Mouse (Mus musculus): ENCODE results near the gene Fam186a. TPM values are rescaled to one million over a fixed set of nuclear protein-coding genes. Genes with fewer than 3 reads are reported as not detected.
"Not testable (repeated sequence)": the region's sequence is repeated elsewhere in the genome, so short reads cannot be mapped to it uniquely, and the experiment has no call there.

The Fam186a gene
- polyA plus RNA-seq (2016; fragmentation: Nextera tagmentation; extraction: Ambion mirVana) = not detected in 2 replicates

DNA sequence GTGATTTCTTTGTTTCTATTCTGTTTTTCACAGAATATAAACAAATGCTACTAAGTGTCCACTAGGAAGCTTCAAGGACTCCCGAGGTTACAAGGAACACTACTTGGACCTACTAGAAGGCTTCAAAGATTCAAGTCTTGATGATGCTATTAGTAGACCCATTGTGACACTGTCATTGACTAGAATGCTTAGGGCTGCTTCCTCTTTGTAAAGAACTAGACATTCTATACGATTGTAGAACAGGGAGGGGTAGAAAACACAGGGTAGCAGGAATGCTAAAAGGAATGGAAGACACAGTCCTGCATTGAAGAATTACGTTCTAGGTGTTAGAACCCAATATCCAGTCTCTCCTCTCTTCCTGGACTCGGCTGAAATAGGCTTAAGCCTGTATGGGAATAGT lies at the start of gene Fam186a:
Gene Fam186a (minus strand): TSS at position 101 of the 400 bp plus-strand sequence.
- Histone ChIP-seq H3K9me3 (replicated peaks) (no peaks in the 10 kb centered on the region), H3K4me1 (no peaks in the 10 kb centered on the region), H3K27ac (no peak within 1 kb of the TSS), H3K4me3 (no peak within 1 kb of the TSS), H3K36me3 (no peaks in the 10 kb centered on the region), H3K27me3 (ENCODE audit: low read depth, poor library complexity, severe bottlenecking) (no peaks in the 10 kb centered on the region)
- WGBS = 82% methylated on average over 4 of the region's 4 CpGs
- no peak for DNase-seq (ENCODE audit: low spot score)

DNA sequence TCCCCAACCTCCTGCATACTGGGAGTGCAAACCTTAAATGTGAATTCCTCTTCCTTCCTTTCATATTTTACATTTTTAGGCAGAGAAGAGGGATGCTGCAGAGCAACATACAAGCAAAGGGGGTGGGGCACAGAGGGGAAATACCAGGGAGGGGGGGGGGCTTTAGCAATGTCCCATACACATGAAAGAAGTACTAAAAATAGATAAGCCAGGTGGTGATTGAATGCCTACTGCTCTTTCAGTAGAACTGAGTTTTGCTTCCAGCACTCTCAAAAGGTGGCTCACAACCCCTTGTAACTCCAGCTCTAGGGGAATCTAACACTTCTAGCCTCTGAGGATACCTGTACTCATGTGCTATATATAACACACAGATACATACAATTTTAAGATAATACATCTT lies 39.3 kb upstream of the Fam186a start:
- no peak overlapping the region for H3K27ac ChIP-seq
- H3K36me3 ChIP-seq = peaks cover 100% of the 10 kb centered on the region
- DNase-seq (ENCODE audit: low spot score) = no peak

GRCm38 (mm10) chr15:100004677-100005273 lies 37.9 kb upstream of the Fam186a start:
- Histone ChIP-seq H3K36me3 (peaks cover 100% of the 10 kb centered on the region), H3K27me3 (ENCODE audit: low read depth, poor library complexity, severe bottlenecking) (no peaks in the 10 kb centered on the region), H3K9me3 (replicated peaks) (no peaks in the 10 kb centered on the region), H3K4me3 (no peak overlapping the region), H3K4me1 (no peaks in the 10 kb centered on the region), H3K27ac (no peak overlapping the region)
- no peak for DNase-seq (ENCODE audit: low spot score)
- WGBS = 94% methylated on average over 7 of the region's 7 CpGs

More for the DNA sequence above, 39.3 kb upstream of the Fam186a start:
- H3K27me3 ChIP-seq (ENCODE audit: low read depth, poor library complexity, severe bottlenecking) = no peaks in the 10 kb centered on the region
- H3K9me3 ChIP-seq (replicated peaks) = no peaks in the 10 kb centered on the region
- no peak overlapping the region for H3K4me3 ChIP-seq
- H3K4me1 ChIP-seq = no peaks in the 10 kb centered on the region

DNA sequence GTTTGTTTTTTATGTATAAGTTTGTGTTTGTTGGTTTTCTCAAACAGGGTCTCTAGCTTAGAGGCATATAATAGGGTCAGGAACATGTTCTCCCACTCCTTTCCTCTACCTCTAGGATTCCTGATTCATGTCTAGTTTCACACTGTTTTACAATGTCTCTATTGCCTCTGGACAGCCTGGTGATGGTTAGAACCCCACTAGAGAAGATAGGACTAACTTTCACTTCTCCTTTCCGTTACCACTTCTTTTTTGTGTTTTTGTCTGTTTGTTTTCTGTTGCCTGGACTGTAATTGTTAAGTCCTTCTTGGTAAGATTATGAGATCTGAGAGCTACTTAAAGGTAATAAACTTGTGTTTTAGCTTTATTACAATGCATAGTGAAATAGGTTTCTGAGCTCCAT lies 32.5 kb upstream of the Fam186a start:
- no peak for DNase-seq (ENCODE audit: low spot score)
- no peaks in the 10 kb centered on the region for H3K4me1 ChIP-seq
- H3K27me3 ChIP-seq (ENCODE audit: low read depth, poor library complexity, severe bottlenecking) = no peaks in the 10 kb centered on the region
- H3K4me3 ChIP-seq = no peak overlapping the region
- H3K36me3 ChIP-seq = peaks cover 96% of the 10 kb centered on the region
- H3K27ac ChIP-seq = no peak overlapping the region
- WGBS = 96% methylated on average over 1 of the region's 1 CpGs
- no peaks in the 10 kb centered on the region for H3K9me3 ChIP-seq (replicated peaks)

DNA sequence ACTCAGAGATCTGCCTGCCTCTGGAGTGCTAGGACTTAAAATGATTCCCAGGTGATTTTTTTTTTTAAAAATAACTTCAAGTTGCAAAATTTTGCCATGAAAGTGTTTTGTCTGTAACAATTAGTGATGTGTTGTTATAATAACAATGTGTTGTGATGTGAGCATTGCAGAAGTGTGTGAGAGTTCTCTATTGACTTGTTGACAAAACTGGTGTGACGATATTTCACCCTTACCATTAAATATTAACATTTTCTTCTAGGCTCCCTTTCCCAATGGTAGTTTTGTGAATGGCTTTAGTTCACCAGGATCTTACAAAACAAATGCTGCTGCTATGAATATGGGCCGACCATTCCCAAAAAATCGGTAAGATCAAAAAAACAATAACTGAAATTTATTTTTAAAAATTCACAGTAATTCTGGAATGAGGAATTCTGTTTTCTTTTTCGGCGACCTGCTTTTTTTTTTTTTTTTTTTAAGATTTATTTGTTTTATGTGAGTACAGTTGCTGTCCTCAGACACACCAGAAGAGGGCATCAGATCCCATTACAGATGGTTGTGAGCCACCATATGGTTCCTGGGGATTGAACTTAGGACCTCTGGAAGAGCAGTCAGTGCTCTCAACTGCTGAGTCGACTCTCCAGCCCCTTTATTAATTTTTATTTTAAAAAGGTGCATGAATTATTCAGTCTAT lies 30.4 kb upstream of the Fam186a start:
- H3K36me3 ChIP-seq = peaks cover 96% of the 10 kb centered on the region
- 91% methylated on average over 6 of the region's 6 CpGs for WGBS
- H3K27me3 ChIP-seq (ENCODE audit: low read depth, poor library complexity, severe bottlenecking) = no peaks in the 10 kb centered on the region
- no peaks in the 10 kb centered on the region for H3K4me1 ChIP-seq
- H3K27ac ChIP-seq = no peak overlapping the region
- DNase-seq (ENCODE audit: low spot score) = no peak
- no peaks in the 10 kb centered on the region for H3K9me3 ChIP-seq (replicated peaks)
- no peak overlapping the region for H3K4me3 ChIP-seq

GRCm38 (mm10) chr15:99993100-99993499 lies 26.2 kb upstream of the Fam186a start:
- no peak overlapping the region for H3K27ac ChIP-seq
- DNase-seq (ENCODE audit: low spot score) = no peak
- 98% methylated on average over 1 of the region's 1 CpGs for WGBS
- no peak overlapping the region for H3K4me3 ChIP-seq
- H3K9me3 ChIP-seq (replicated peaks) = no peaks in the 10 kb centered on the region
- peaks cover 98% of the 10 kb centered on the region for H3K36me3 ChIP-seq
- H3K4me1 ChIP-seq = no peaks in the 10 kb centered on the region
- no peaks in the 10 kb centered on the region for H3K27me3 ChIP-seq (ENCODE audit: low read depth, poor library complexity, severe bottlenecking)

DNA sequence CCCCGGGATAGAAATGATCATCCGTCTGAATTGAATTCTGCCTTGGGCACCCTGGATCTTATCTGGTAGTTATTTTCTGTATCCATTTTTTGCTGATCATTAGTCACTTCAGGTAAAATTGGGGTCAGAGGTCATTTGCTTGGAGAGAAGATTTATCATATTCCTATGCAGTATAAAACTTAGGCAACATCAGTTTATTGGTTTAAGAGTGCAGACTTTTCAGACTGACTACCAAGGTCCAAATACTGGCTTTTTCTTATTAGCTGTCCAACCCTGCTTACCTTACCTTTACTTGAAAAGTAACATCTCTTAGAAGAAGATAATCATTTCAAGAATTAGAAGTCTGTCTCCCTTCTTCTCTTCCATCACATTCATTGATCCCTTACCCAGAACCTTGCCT lies 12.9 kb upstream of the Fam186a start:
- no peaks in the 10 kb centered on the region for H3K4me1 ChIP-seq
- H3K27ac ChIP-seq = no peak overlapping the region
- H3K4me3 ChIP-seq = no peak overlapping the region
- DNase-seq (ENCODE audit: low spot score) = no peak
- no peaks in the 10 kb centered on the region for H3K9me3 ChIP-seq (replicated peaks)
- H3K27me3 ChIP-seq (ENCODE audit: low read depth, poor library complexity, severe bottlenecking) = no peaks in the 10 kb centered on the region
- WGBS = 95% methylated on average over 2 of the region's 2 CpGs
- H3K36me3 ChIP-seq = 0 out of 2 replicates have a peak, but pooled peaks cover 2% of the 10 kb centered on the region

DNA sequence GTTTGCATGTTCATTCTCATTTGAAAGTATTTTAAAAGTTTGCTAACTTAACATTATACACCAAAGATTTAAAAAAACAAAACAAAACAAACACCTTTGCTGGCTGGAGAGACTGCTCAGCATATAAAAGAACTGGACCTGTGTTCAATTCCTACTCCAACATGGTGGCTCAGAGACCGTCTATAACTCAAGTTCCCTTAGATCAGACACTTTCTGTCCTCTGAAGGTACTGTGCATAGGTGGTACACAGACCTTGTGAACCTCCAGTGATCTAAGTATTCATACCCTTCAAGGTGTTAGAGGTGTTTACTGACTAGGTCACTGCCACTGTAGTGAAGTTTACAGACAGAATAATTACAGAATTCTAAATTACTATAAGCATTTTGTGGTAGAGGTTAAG lies 12.4 kb upstream of the Fam186a start:
- H3K27me3 ChIP-seq (ENCODE audit: low read depth, poor library complexity, severe bottlenecking) = no peaks in the 10 kb centered on the region
- no peaks in the 10 kb centered on the region for H3K9me3 ChIP-seq (replicated peaks)
- no peak for DNase-seq (ENCODE audit: low spot score)
- 0 out of 2 replicates have a peak, but pooled peaks cover 2% of the 10 kb centered on the region for H3K36me3 ChIP-seq
- H3K4me3 ChIP-seq = no peak overlapping the region
- WGBS = 88% methylated on average over 1 of the region's 1 CpGs
- no peak overlapping the region for H3K27ac ChIP-seq
- H3K4me1 ChIP-seq = peaks cover 3% of the 10 kb centered on the region; the same call in 1 of the 2 replicates

DNA sequence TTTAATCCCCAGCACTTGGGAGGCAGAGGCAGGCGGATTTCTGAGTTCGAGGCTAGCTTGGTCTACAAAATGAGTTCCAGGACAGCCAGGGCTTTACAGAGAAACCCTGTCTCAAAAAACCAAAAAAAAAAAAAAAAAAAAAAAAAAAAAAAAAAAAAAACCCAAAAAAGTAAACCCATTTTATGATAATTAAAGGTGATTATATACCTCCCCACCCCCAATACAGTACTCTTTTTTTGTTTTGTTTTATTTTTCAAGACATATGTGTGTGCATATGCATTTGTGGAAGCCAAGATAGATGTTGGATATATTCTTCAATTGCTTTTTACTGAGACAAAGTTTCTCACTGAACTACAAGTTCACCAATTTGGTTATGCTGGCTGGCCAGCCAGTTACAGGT lies 9.3 kb upstream of the Fam186a start:
- DNase-seq (ENCODE audit: low spot score) = not testable (repeated sequence)

GRCm38 (mm10) chr15:99974476-99975220 lies 7.8 kb upstream of the Fam186a start:
- Histone ChIP-seq H3K27me3 (ENCODE audit: low read depth, poor library complexity, severe bottlenecking) (no peaks in the 10 kb centered on the region), H3K4me3 (peak overlapping the region; percentile 99), H3K36me3 (no peaks in the 10 kb centered on the region), H3K4me1 (peaks cover 8% of the 10 kb centered on the region; the same call in 1 of the 2 replicates), H3K27ac (no peak overlapping the region), H3K9me3 (replicated peaks) (no peaks in the 10 kb centered on the region)
- WGBS = 81% methylated on average over 2 of the region's 2 CpGs
- DNase-seq (ENCODE audit: low spot score) = no peak

More for the DNA sequence above, 9.3 kb upstream of the Fam186a start:
- not testable (repeated sequence) for H3K4me1 ChIP-seq; H3K27ac ChIP-seq; H3K27me3 ChIP-seq (ENCODE audit: low read depth, poor library complexity, severe bottlenecking); H3K36me3 ChIP-seq; H3K9me3 ChIP-seq (replicated peaks); H3K4me3 ChIP-seq
- WGBS = 94% methylated on average over 2 of the region's 2 CpGs

DNA sequence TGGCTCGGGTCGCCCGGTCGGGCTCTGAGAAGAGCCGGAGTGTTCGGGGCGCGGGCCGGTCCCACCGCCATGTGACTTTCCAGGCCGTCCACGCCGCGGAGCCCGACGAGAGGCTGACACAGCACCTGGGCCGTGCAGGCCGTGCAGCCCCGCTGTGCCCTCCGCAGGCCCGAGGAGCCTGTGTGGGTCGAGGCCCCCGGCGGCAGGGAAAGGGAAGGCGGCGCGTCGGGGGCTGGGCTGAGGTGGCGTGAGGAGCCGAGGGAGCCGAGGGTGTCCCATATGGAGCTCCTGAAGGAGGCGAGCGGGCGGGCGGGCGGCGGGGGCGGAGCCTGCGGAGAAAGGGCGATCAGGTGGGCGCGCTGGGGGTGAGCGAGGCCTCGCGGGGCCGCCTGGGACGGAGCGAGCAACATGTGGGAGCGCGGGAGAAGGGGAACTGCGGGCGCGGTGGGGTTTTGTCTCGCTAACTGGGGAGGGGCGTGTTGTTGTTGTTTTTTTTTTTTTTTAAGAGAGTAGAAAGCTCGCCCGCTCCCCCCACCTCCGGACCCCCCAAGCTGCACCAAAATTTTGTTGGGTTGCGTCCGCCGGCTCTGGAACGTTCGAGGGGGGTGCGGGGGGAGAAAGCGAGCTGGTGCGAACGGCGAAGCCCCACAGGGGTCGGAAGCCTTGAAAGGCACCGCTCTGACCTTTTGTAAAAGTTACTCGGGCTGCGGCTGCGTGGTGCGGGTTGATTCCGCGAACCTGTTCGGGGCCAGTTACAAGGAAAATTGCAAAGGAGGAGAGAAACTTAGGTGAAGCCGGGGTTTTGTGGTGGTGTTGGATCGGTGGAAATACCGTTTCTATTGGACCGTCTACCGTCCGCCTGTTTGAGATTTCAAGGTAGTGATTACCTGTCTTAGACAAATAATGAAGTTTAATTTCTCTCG lies 6.4 kb upstream of the Fam186a start:
- under 1% methylated on average over 84 of the region's 84 CpGs for WGBS

DNA sequence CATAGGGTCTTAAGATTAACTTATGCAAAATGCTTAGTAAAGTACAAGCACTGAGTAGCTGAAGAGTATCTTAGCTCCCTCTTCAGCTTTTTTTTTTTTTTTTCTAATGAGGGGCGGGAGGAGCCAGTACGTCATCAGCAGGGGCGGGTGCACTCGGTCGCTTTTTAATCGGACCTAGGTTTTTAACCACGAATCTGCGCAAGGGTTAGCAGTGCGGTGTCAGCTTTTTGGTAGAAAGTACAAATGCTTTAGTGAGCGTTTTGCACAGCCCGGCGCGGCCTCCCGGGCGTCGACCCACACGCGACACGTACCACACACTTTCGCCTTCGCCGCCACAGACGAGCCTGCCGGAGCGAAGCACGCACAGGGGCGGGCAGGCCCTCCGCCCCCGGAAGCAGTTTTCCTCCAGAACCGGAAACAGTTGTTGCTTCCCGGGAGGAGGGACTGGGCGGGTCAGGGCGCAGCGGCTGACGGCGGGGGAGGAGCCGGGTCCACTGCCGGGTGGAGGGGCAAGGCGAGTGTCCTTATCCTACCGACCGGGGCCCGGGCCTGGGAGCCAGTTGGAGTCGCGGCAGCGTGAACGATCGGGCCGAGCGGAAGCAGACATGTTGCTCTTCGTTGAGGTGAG lies 5.6 kb upstream of the Fam186a start:
- peak; percentile 98 for DNase-seq (ENCODE audit: low spot score)
- no peaks in the 10 kb centered on the region for H3K36me3 ChIP-seq
- peak overlapping the region; percentile 99 for H3K4me3 ChIP-seq
- H3K9me3 ChIP-seq (replicated peaks) = no peaks in the 10 kb centered on the region
- under 1% methylated on average over 50 of the region's 50 CpGs for WGBS
- H3K27ac ChIP-seq = peak overlapping the region; percentile 98
- no peaks in the 10 kb centered on the region for H3K27me3 ChIP-seq (ENCODE audit: low read depth, poor library complexity, severe bottlenecking)
- peaks cover 8% of the 10 kb centered on the region; the same call in 1 of the 2 replicates for H3K4me1 ChIP-seq

More for the DNA sequence above, 6.4 kb upstream of the Fam186a start:
- H3K4me1 ChIP-seq = peaks cover 8% of the 10 kb centered on the region; the same call in 1 of the 2 replicates
- peak; percentile 93 for DNase-seq (ENCODE audit: low spot score)
- peak overlapping the region; percentile 99 for H3K4me3 ChIP-seq
- H3K27me3 ChIP-seq (ENCODE audit: low read depth, poor library complexity, severe bottlenecking) = no peaks in the 10 kb centered on the region
- H3K9me3 ChIP-seq (replicated peaks) = no peaks in the 10 kb centered on the region
- no peaks in the 10 kb centered on the region for H3K36me3 ChIP-seq
- H3K27ac ChIP-seq = peak overlapping the region; percentile 98

Measured in limb, embryonic 10.5 days (tissue).